Mouse (Mus musculus) E14TG2a.4 (cell line): Measurements from ENCODE around the gene Csnk1e.

ENCODE experiments used
- CTCF ChIP-seq: conservative IDR thresholded peaks from 2 replicates; pipeline ENCODE4 v1.5.1; 2014; ENCODE audit warnings: low read length
- NANOG ChIP-seq: IDR thresholded peaks from 2 replicates; pipeline ENCODE4 v1.6.1; 2014; ENCODE audit warnings: borderline replicate concordance, low read length, mixed read lengths
- POU5F1 ChIP-seq: IDR thresholded peaks from 2 replicates; pipeline ENCODE4 v1.6.1; 2014; ENCODE audit warnings: low read length, borderline replicate concordance

GRCm38 (mm10) chr15:79445786-79446654, 9.3 kb downstream of the Csnk1e start:
- no peak for TF ChIP-seq CTCF
- TF ChIP-seq POU5F1, result no peak
- no peak for TF ChIP-seq NANOG
